Mouse (Mus musculus) MEL (cell line): ENCODE data around the gene Pknox2.

Source experiments
- CTCF ChIP-seq, 3 experiments: IDR thresholded peaks in 2 of 3; conservative IDR thresholded peaks in 1 of 3; 2 replicates each; pipeline ENCODE4 v1.5.1; 2011 to 2012; ENCODE audit warnings: low read length in 3 of 3, low read depth in 2 of 3, mild to moderate bottlenecking in 2 of 3, improper control_type of control experiment in 1 of 3, inconsistent platforms in 1 of 3, mixed read lengths in 1 of 3, moderate library complexity in 1 of 3; ENCODE audit not compliant: control insufficient read depth in 1 of 3, insufficient read depth in 1 of 3, poor library complexity in 1 of 3, severe bottlenecking in 1 of 3
- MXI1 ChIP-seq: IDR thresholded peaks from 2 replicates; pipeline ENCODE4 v1.6.1; 2011; ENCODE audit warnings: mild to moderate bottlenecking, low read depth, low read length, improper control_type of control experiment
- MYB ChIP-seq: IDR thresholded peaks from 2 replicates; pipeline ENCODE4 v1.6.1; 2011; ENCODE audit warnings: mild to moderate bottlenecking, low read depth, low read length, improper control_type of control experiment
- TCF12 ChIP-seq: IDR thresholded peaks from 2 replicates; pipeline ENCODE4 v1.6.1; 2014; ENCODE audit warnings: low read depth, mild to moderate bottlenecking, inconsistent platforms, low read length, improper control_type of control experiment, moderate library complexity

GRCm38 (mm10) chr9:37008090-37008489 is 139.1 kb downstream of the Pknox2 start:
- TF ChIP-seq CTCF (IDR thresholded peaks at IDR 0.05 in 2 of 3, conservative IDR thresholded peaks at IDR 0.05 in 1 of 3; ENCODE audit: control insufficient read depth in 1 of 3, insufficient read depth in 1 of 3, low read depth in 2 of 3, low read length in 3 of 3, poor library complexity in 1 of 3, severe bottlenecking in 1 of 3) (no peak), TCF12 (no peak), MYB (no peak), MXI1 (no peak)
